In the genomic region with DNA sequence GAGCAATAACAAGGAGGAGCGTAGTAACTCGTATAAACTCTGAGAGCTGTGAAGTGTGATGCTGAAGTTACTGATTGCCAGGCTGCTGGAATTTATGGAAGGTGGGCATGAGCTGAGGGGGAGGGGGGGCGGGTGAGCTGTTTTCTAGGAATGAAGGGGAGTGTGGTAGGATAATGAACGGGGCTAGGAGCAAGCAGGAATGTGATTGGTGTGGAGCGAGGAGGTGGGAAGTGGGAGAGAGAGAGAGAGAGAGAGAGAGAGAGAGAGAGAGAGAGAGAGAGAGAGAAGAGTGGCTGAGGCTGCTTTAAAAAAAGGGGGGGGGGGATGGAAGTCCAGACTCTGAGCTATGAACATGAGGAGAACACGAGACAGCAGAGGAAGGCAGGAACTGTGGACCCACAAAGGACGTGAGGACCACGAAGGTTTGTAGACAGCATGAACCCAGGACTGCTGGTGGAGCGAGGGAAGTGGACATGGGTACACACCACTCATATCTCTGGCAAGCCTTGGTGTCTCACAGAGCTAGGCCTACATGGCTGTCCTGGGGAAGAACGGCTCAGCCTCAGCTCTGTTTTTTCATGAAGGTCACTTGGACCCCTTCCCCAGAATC, we compare ENCODE assay signal across 9 mouse cellular contexts. TPM values are rescaled to one million over a fixed set of nuclear protein-coding genes. Genes with fewer than 3 reads are reported as not detected.
DNase-seq lines count a peak whose midpoint lies in the region; ATAC-seq lines count a peak whose summit lies in the region.
"Had no signal": no experiment of that assay in that cellular context is flagged by ENCODE, and none has a peak within 500 bp of the region (broad histone marks: within the 10 kb centered on the region; RNA-seq: fewer than 3 reads in every experiment).

No protein-coding gene starts in this region.

- ATAC-seq in liver, embryonic 11.5 days (replicated peaks; ENCODE audit: low FRiP score) = no peak; the same call in 1 of the 2 replicates
- peak; percentile 24 for ATAC-seq in forebrain, embryonic 12.5 days (ENCODE audit: low FRiP score)
- ATAC-seq in stomach, embryonic 14.5 days (ENCODE audit: insufficient number of reproducible peaks, insufficient read depth, low FRiP score, low read depth) = peak; percentile 34; the same call in 1 of the 2 replicates

- WGBS in liver, embryonic 11.5 days = 47% methylated on average over 10 of the region's 10 CpGs
- WGBS in forebrain, embryonic 12.5 days = 22% methylated on average over 10 of the region's 10 CpGs
- WGBS in limb, embryonic 10.5 days = 30% methylated on average over 10 of the region's 10 CpGs
- 16% methylated on average over 10 of the region's 10 CpGs for WGBS in stomach, embryonic 14.5 days

- no peaks in the 10 kb centered on the region for H3K27me3 ChIP-seq in liver, embryonic 11.5 days (replicated peaks; ENCODE audit: control insufficient read depth, insufficient read depth, low read length)
- no peaks in the 10 kb centered on the region for H3K27me3 ChIP-seq in forebrain, embryonic 12.5 days
- H3K27me3 ChIP-seq in limb, embryonic 10.5 days (ENCODE audit: low read depth, poor library complexity, severe bottlenecking) = no peaks in the 10 kb centered on the region
- H3K27me3 ChIP-seq in stomach, embryonic 14.5 days (ENCODE audit: control insufficient read depth, insufficient read depth, low read length) = no peaks in the 10 kb centered on the region

- H3K4me2 ChIP-seq in liver, embryonic 11.5 days = peak overlapping the region; percentile 70
- H3K4me2 ChIP-seq in forebrain, embryonic 12.5 days = peak overlapping the region; percentile 70
- H3K4me2 ChIP-seq in stomach, embryonic 14.5 days (replicated peaks; ENCODE audit: low read depth, low read length) = peak overlapping the region; percentile 77

- H3K9me3 ChIP-seq in liver, embryonic 11.5 days (ENCODE audit: control insufficient read depth, low read length) = no peaks in the 10 kb centered on the region; the same call in 1 of the 2 replicates
- 0 out of 2 replicates have a peak, but pooled peaks cover 4% of the 10 kb centered on the region for H3K9me3 ChIP-seq in forebrain, embryonic 12.5 days
- no peaks in the 10 kb centered on the region; the same call in 1 of the 2 replicates for H3K9me3 ChIP-seq in limb, embryonic 10.5 days (replicated peaks)
- H3K9me3 ChIP-seq in stomach, embryonic 14.5 days (ENCODE audit: control insufficient read depth, low read depth, low read length) = no peaks in the 10 kb centered on the region

- no peaks in the 10 kb centered on the region for H3K4me1 ChIP-seq in liver, embryonic 11.5 days (replicated peaks; ENCODE audit: control insufficient read depth, insufficient read depth, low read length)
- H3K4me1 ChIP-seq in forebrain, embryonic 12.5 days = peaks cover 39% of the 10 kb centered on the region
- peaks cover 36% of the 10 kb centered on the region for H3K4me1 ChIP-seq in limb, embryonic 10.5 days
- H3K4me1 ChIP-seq in stomach, embryonic 14.5 days (ENCODE audit: control insufficient read depth, insufficient read depth, low read length) = peaks cover 12% of the 10 kb centered on the region

- H3K9ac ChIP-seq in liver, embryonic 11.5 days (ENCODE audit: low read depth, low read length) = no peak overlapping the region
- H3K9ac ChIP-seq in forebrain, embryonic 12.5 days = no peak overlapping the region; the same call in 1 of the 2 replicates
- peak overlapping the region; percentile 31; the same call in 1 of the 2 replicates for H3K9ac ChIP-seq in stomach, embryonic 14.5 days (replicated peaks; ENCODE audit: low read depth, low read length)

- peak overlapping the region; percentile 89; the same call in 1 of the 2 replicates for H3K27ac ChIP-seq in liver, embryonic 11.5 days (ENCODE audit: low read depth, low read length)
- peak overlapping the region; percentile 97 for H3K27ac ChIP-seq in forebrain, embryonic 12.5 days
- H3K27ac ChIP-seq in limb, embryonic 10.5 days = peak overlapping the region; percentile 95
- H3K27ac ChIP-seq in stomach, embryonic 14.5 days (ENCODE audit: low read length) = peak overlapping the region; percentile 99

- no peak overlapping the region for H3K4me3 ChIP-seq in liver, embryonic 11.5 days (ENCODE audit: low read depth, low read length)
- H3K4me3 ChIP-seq in forebrain, embryonic 12.5 days (replicated peaks) = no peak overlapping the region
- peak overlapping the region; percentile 76 for H3K4me3 ChIP-seq in limb, embryonic 10.5 days
- H3K4me3 ChIP-seq in stomach, embryonic 14.5 days (ENCODE audit: low read depth, low read length) = peak overlapping the region; percentile 71
- H3K4me3 ChIP-seq: erythroblast, embryonic 14.5 days had no signal

- DNase-seq in liver, embryonic 11.5 days (ENCODE audit: low spot score) = no peak
- DNase-seq in liver = no peak
- DNase-seq in limb, embryonic 10.5 days (ENCODE audit: low spot score) = peak; percentile 58
- no peak for DNase-seq in spleen, adult 12 weeks (ENCODE audit: low spot score)
- DNase-seq in adrenal gland, adult 2 months = no peak
- DNase-seq in gastrocnemius, postnatal 10 days = no peak

- H3K36me3 ChIP-seq in liver, embryonic 11.5 days (ENCODE audit: control insufficient read depth, insufficient read depth, low read length) = no peaks in the 10 kb centered on the region
- H3K36me3 ChIP-seq in forebrain, embryonic 12.5 days (replicated peaks) = no peaks in the 10 kb centered on the region
- no peaks in the 10 kb centered on the region for H3K36me3 ChIP-seq in limb, embryonic 10.5 days
- H3K36me3 ChIP-seq in stomach, embryonic 14.5 days (ENCODE audit: control insufficient read depth, insufficient read depth, low read length) = no peaks in the 10 kb centered on the region

RNA-seq across cellular contexts. Expression of gene Bcl9, which starts 1.2 kb away (rescaled TPM):
- 17.9 and 21.3 TPM in 2 replicates for polyA plus RNA-seq in liver, embryonic 11.5 days (2014; fragmentation: Nextera tagmentation; extraction: Ambion mirVana)
- 82.8 and 91.9 TPM in 2 replicates for polyA plus RNA-seq in forebrain, embryonic 12.5 days (2016; fragmentation: Nextera tagmentation; extraction: Ambion mirVana)
- 63.0 and 74.2 TPM in 2 replicates for polyA plus RNA-seq in limb, embryonic 10.5 days (2016; fragmentation: Nextera tagmentation; extraction: Ambion mirVana)
- 58.2 and 72.0 TPM in 2 replicates for polyA plus RNA-seq in stomach, embryonic 14.5 days (2014; fragmentation: Nextera tagmentation; extraction: Ambion mirVana)
- total RNA-seq in adrenal gland, adult 2 months (2021) = 10 to 100 TPM; 13.1 to 16.9 TPM
- polyA plus RNA-seq in adrenal gland, adult 2 months (2012; rRNA removed) = 10.2 and 14.4 TPM in 2 replicates
- total RNA-seq in gastrocnemius, postnatal 10 days (2021) = 10 to 100 TPM in 1 of 2 experiments, 1 to 10 TPM in 1; 7.0 to 11.3 TPM

Comparison
In these comparisons a context has a peak if more than half of its experiments do, and no peak if none do; other contexts are left out.
1. H3K4me3 ChIP-seq: peak in limb, embryonic 10.5 days (single experiment) and stomach, embryonic 14.5 days (single experiment); none in liver, embryonic 11.5 days (single experiment) and forebrain, embryonic 12.5 days (single experiment).
2. Peak in every context shown above with its lines, with median percentiles within 50 percentile points of each other: H3K27ac ChIP-seq and H3K4me2 ChIP-seq.